Mouse (Mus musculus) telencephalon, adult 2 months (tissue): Measurements from ENCODE around the gene Klhl9.

Experiments
- DNase-seq: peaks from one replicate; pipeline ENCODE4 v3.0.0-alpha.2; 2011; ENCODE audit warnings: low read depth, low spot score

Klhl9 gene

DNA sequence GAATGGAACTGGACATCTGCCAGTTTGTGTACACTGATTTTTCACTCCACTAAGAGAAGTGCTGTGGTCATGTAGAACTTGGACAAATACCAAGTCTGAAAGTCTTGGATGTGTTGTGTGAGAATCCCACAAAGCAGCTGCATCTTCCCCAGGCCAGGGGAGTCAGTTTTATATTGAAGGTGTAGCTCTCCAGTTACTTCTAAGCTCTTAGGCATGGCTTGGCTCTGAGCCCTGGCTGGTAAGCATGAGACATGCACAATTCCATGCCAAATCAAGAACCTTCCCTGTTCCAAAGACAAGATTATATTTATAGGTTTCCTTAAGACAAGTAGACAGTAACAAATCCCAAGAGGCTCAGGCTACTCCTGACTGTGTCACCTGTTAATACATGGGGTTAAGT lies 7.2 kb downstream of the Klhl9 start:
- no peak for DNase-seq

DNA sequence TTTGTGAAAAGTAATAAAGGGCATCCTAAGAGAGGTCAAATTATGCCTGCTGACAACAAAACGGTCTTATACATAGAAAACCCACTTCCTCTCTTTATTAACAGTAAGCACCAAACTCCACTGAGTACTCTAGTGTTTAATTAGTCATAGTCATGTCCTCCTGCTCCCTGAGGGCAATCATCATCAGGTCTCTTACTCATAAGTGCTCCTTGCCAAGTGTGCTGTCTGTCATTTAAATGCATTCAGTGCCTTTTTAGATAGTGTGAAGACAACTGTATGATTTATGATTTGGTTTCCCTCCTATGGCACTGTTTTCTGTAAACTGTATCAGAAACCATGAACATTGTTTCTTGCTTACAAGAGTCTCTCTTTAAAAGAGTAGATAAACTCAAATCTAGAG lies 8.0 kb downstream of the Klhl9 start:
- DNase-seq = no peak

DNA sequence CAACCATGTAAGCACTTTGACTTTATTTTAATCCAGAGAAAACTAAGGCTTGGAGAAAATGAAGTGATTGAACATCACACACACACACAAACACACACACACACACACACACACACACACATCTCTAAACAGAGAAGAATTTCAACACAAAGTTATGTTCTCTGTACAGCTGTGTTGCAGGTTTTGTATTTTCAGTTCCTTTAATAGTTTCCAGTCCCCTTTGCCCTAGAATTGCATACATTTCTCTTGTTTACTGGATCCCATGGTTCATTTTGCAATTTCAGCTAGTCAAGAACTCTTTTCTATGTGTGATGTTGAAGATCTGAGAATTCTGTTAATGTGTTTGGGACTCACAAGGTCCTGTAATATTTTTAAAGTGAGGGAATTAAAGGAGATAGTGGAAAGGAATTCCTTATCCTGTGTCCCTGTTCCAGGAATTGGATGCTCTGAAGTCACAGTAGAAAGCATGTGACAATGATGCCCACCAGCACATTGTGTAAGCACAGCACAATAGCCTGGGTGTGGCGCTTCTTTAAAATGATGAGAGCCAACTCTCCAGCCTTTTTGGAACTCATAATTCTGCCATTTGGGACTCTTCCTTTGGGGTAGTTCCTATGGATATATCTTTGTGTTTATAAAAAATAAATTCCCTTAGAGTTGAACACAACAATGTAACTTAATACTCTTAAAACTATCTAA lies 15.0 kb downstream of the Klhl9 start:
- no peak for DNase-seq

DNA sequence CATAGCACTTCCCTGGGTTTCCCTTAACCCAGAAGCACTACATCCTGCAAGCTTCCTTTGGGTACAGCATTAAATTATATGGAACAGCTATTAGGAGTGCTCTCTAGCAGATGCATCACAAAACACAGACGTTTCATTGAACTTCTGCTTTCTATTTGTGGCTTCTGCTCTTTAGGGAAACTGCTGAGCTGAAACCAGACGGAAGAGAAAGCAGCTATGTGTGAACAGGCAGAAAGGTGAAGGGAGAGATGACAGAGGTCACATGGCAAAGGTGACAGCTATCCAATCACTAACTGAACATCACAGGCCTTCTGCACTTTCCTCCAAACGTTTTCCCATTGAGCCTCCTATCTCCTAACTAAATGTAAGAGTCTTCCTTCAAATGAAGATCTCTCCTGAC lies 16.3 kb downstream of the Klhl9 start:
- no peak for DNase-seq

DNA sequence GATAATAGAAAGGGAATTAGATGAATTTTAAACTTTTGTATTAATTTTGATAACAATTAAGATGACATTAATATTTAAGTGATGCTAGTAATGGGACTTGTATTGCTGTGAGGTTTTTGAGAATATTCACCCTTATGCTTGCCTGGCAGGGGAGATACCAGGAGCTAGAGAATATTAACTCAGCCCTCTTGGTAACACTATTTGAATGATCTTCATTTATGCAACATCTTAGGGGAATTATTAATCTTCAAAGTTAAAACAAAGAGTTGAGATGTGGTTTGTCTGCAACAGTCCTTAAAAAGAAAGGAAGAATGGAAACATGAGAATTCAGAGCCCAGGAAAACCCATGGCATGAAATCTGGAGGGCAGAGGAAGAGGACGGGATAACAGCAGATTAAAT lies 23.0 kb downstream of the Klhl9 start:
- DNase-seq = no peak

DNA sequence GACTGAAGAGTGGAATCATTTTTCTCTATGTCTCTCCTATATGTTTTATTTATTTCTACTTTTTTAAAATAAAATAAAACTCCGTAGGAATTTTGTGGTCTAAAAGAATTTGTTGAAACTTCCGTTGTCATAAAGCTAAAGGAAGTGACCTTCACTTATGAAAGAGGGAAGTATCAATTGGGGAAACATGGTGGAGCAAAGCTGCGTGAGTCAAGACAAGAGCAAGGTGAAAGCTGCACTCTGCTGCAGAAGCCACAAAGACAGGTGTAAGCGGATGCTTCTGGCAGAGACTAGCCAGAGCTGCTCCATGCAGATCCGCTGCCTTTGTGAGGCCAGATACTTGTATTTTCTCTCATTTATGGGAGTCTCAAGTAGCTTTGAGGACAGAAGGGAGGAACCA lies 23.5 kb downstream of the Klhl9 start:
- no peak for DNase-seq

DNA sequence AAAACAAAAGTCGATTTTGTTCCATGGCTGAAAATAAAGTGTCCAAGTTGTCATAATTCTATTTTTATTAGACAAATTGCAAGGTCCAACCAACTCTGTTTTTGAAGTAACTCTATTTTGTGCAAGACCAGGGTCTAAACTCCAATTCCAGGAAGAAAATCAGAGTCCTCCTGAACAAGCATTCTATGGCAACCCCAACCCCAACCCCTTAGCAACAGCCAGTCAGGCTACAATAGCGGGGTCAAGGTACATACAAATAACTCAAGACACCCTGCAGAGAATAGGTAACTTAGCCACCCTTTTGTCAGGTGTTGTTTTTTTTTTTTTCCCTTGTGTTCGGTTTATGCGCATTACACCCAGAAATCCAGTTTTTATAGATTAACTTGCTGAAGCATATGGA lies 24.5 kb downstream of the Klhl9 start:
- no peak for DNase-seq

DNA sequence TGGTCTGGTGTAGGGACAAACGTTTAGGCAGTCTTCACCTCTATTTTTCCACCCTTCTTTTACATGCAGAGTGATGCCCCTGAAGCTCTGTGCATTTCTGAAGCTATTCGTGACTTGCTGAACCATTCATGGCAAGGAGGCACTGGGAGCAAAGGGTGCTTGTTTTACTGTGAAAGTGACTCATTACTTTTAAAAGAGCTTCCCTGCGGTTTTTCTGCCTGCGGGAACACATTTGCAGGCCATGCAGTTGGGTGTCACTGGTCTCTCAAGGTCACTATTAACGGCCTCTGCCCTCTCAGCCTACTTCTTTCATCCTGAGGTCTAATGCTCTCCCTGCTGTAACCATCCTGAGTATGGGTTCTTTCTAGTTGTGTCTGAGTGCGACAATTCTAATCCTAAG lies 25.2 kb downstream of the Klhl9 start:
- no peak for DNase-seq

DNA sequence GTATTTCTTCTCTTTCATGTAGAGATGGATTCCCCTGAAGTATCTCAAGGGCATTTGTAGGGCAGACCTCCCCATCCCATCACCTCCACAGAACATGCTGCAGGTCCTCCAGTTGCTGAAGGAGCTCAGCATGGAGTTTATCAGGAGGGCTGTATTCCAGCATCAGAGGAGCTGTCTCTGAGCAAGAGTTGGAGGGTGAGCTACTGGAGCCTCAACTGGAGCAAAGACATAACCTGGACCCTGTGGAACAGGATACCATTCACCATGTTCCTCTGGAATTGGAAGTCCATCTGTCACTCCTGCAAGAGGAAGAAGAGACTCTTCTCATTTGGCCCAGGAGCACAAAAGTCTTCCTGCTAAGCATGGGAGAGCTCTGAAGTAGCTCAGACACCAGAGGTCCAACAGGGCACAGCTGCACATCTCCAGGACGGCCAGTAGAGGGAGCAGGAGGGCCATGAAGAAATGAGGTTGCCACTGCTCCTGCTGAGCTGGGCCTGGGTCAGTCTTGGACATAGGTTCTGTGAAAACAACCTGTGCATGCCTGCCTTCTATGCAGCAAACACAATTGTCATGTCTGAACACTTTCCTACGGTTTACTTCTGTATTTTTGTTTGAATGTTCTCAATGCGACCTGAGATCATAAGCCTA lies 25.9 kb downstream of the Klhl9 start:
- no peak for DNase-seq

DNA sequence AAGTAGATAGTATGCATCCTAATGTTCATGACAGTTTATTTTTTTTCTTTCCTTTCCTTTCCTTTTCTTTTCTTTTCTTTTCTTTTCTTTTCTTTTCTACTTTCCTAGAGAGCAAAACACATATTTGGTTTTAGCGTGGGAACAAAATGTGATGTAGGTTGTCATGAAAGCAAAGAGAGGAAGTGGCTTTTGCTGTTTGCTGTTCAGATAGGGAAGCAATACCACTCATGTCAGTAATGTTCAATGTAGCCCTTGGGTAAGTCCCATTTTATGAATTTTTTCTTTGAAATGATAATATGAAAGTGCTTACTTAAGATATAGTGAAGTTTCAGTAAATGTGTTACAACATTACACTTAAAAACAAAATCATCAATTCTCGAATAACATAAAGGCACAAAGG lies 28.9 kb downstream of the Klhl9 start:
- DNase-seq = no peak

DNA sequence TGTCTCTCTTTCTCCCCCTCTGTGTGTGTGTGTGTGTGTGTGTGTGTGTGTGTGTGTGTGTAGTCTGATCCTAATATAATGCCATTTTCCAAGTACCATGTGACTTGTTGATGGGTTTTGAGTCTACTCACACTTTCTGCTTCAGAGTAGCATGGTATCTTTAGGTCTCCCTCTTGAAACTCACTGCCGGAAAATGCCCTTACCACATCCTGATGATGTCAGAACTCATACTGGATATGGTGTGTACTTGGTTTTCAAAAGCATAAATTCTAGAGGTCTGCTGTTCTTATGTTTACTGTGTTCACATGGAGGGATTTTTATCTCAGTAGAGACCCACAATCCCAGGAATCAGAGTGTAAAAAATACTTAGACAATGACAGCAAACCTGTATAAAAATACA lies 29.7 kb downstream of the Klhl9 start:
- no peak for DNase-seq

DNA sequence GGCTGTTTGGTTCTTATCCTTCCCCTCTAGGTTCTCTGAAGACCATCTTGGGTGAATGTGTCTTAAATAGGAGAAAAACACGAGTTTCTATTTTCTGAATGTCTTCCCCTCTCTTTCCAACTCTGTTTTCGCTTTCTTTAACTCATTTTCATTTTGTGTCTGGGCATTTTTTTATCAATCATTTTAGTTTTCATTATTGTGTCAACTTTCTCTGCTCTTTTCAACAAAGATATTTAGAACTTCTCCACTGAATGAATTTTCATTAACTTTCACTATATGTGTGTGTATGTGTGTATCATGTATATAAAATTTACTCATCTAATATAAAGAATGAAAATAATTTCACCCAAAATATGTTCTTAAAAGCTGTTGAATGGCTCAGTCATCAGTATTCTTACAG lies 31.0 kb downstream of the Klhl9 start, which contains the start of gene Ifnab:
Gene Ifnab (minus strand): TSS at position 101 of the 400 bp plus-strand sequence.
- DNase-seq = no peak

DNA sequence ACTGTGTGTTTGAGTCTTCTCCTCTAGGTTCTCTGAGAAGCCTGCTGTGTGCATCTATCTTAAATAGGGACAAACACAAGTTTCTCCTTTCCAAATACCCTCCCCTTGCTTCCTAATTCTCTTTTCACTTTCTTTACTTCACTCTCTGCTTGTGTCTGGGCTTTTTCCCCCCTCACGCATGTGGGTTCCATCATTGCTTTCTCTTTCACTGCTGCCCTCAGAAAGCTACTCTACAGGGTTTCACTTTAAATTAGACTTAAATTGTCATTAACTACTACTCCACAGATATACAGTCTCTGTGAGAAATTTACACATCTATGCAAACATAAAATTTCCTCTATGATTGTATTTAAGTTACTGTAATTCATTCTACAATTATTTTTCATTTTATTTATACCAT lies 38.5 kb downstream of the Klhl9 start, which contains the start of gene Ifna2:
Gene Ifna2 (minus strand): TSS at position 101 of the 400 bp plus-strand sequence.
- no peak for DNase-seq

DNA sequence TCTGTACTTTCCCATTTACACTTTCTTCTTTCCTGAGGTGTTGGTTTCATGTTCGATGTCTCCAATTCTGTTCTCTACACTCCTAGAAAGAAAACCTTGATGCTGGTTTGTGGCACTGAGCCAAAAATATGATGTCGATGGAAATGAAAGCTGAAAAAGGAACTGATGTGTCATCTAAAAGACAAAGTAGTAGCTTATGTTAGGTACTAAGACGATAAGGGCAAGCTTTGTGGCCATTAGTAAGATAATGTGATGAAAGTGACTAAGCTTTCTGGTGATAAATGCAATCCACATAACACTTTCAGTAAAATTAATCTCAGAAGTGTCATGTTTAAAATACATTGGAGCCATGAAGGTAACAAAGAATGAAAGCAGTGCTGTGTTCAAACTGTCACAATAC lies 40.9 kb downstream of the Klhl9 start:
- no peak for DNase-seq

DNA sequence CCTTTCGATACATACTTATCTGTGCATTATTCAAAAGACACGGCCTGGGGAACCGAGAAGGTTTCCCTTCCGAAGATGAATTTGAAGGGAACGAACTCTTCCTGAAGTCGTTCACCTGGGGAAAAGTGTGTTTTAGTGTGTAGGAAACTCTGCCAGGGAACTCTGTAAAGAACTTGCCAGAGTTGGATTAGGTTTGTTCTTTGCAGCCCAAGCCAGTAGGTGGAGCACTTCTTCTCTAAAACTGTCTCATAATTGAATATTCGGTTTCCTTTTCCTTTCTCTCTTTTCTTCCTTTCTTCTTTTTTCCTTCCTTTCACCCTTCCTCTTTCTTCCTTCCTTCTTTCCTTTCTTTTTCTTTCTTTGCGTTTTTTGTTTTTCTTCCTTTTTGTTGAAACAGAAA lies 41.9 kb downstream of the Klhl9 start:
- DNase-seq = no peak

DNA sequence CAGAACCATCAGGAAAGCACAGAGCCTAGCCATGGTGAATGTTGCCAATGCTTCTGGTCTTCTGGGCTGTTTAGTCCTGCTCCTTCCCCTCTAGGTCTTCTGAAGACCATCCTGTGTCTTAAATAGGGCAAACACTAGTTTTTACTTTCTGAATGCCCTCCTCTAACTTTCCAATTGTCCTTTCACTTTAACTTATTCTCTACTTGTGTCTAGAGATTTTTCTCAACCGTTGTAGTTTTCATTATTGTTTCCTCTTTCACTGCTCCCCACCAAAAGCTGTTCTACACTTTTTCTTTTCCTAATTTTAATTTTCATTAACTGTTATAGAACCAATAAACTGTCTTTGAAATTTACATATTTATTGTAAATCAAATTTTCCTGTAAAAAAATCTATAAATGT lies 45.4 kb downstream of the Klhl9 start, which contains the start of gene Ifna16:
Gene Ifna16 (minus strand): TSS at position 101 of the 400 bp plus-strand sequence.
- no peak for DNase-seq
